Mouse (Mus musculus) common myeloid progenitor, adult 5-6 weeks (primary cell): ENCODE measurements around the gene Pigb. TPM values are rescaled to one million over a fixed set of nuclear protein-coding genes. Genes with fewer than 3 reads are reported as not detected.
"Not testable (repeated sequence)": the region's sequence is repeated elsewhere in the genome, so short reads cannot be mapped to it uniquely, and the experiment has no call there.

Experiments
- ATAC-seq: replicated peaks from 2 replicates; pipeline ENCODE4 v1.8.0; 2016; ENCODE audit warnings: low read depth, mild to moderate bottlenecking, moderate TSS enrichment, inconsistent platforms; ENCODE audit not compliant: poor library complexity, severe bottlenecking
- total RNA-seq: library from RNA; stranded (forward); fragments of 200-1000, 187-1606 nt; gene quantifications from 2 replicates; pipeline ENCODE4 v1.2.3, GENCODE M21; 2017

Pigb gene
- 15.6 and 17.4 TPM in 2 replicates for total RNA-seq

GRCm38 (mm10) chr9:73040080-73040479, at the start of gene Pigb:
TSS of gene Pigb (minus strand) at chr9:73040378.
- ATAC-seq = no peak

GRCm38 (mm10) chr9:73089222-73089920, 49.2 kb upstream of the Pigb start:
- peak; percentile 75 for ATAC-seq

GRCm38 (mm10) chr9:73087581-73087980, 47.4 kb upstream of the Pigb start:
- no peak for ATAC-seq

GRCm38 (mm10) chr9:73087121-73087520, 46.9 kb upstream of the Pigb start:
- peak; percentile 14; the same call in 1 of the 2 replicates for ATAC-seq

DNA sequence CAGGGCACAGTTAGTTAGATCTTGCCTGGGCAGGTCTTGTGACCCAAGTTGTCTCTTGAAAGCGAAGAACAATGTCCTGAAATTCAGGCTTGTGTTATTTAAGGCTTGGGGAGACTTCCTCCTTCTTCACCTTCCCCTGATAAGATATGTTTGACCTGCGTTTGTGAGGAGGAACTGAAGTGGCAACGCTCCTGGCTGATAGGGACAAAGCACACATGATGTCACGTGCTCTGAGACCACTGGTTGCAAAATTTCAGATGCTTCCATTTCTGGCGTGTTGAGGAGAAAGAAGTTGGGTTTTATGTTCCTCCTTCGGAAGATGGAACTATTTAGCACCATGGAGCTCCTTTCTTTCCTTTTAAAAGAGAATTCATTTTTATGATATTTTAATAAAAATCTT, 45.7 kb upstream of the Pigb start:
- peak; percentile 24 for ATAC-seq

DNA sequence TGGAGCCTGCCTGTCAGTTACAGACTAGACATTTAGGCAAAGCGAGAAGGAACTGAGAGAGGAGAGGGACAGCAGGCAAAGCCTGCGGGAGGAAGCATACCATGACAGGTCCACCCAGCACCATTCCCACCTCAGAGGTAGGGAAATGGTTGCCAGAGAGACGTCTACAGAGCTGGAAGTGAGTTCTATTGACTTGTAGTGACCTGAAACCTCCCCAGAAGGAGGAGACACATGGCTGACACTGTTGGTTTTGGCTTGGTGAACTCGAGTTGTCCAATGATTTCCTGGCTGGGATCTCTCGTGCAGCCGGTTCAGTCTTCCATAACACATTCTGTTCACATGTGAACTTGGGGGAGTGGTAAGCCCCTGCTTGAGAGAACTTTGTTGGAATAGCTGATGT, 43.8 kb upstream of the Pigb start:
- no peak for ATAC-seq

DNA sequence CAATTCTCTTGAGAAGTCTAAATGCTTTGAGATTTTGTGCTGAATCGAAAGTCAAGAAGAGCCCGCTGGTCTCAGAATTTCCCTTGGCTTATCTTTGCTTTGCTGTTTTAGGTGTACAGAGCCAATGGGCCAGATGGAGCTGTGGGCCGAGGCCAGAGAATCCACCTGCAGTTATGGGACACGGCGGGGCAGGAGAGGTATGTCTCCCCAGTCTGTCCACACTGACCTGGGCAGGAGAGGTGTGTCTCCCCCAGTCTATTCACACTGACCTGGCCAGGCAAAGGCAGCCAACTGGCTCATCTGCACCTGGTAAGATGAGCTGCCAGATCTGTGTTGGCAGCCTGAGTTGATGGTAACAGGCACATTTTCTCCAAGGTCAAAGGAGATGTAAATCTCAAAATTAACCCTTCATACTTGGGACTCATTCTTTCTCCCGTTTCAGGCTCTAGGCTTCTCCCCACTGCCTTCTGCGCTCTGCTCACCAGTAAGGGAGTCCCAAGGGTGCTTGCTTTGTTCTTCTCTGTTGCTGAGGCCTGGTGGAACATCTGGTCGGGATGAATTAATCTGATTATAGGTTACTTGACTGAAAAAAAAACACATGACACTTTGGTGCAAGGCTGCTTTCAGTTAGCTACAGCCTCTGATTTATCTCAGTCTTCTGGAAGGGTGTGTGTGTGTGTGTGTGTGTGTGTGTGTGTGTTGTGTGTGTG, 42.3 kb upstream of the Pigb start:
- no peak for ATAC-seq

DNA sequence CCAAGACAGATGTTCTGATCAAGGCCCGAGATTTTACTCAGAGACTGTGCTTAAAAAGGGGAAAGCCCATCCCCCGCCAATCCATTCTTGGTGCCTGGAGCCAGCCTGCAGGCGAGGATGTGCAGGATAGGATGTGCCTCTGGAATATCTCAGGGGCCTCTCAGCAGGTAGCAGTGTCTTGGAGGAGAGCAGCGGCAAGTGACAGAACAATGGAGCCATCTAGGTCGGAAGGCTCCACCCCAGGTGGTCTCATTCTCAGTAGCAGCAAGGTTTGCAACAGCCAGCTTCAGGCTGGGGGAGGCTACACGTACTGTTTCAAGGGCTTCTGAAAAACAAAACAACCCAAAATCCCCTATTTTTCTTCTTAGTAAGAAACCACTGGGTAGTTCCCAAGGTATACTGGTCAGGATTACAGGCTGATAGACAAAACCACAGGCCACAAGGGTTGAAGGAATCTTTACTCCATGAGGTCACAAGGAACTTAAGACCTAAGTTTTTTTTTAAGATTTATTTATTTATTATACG, 39.7 kb upstream of the Pigb start:
- ATAC-seq = no peak

GRCm38 (mm10) chr9:73079349-73079748, 39.2 kb upstream of the Pigb start:
- not testable (repeated sequence) for ATAC-seq

DNA sequence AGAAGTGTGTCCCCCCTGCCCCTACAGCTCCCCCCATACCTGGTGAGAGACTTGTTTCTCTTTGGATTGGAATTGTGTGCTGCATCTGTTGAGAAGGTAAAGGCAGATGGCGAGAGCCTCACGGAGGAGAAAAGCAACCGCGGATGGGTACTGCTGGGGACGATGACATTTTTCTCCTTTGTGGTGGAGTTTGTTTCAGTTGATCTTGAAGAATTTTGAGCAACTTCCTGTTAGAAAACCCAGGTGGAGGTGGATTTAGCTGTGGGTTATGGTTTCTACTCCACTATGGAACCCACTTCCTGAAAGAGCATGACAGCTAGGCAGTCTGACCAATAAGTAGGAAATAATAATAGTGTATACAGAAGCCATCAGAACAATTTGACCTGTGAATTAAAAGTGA, 33.0 kb upstream of the Pigb start:
- peak; percentile 19; the same call in 1 of the 2 replicates for ATAC-seq

DNA sequence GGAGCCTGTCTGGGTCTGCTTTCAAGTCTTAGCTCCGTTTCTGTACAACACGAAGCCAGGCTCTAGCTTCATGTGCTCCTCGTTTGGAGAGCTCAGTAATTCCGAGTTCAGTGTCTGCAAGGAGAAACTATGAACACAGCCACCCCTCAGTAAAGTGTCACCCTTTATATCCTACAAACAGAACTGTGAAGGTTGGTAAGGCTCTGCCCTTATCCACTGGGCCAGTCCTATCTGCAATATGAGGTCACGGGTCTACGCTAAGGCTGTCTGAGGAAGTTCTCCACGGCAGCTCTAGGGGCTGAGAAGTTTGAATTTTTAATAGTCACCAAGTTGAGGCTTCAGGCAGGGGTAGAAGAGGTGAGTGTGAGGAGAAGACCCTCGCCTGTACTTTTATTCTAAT, 32.2 kb upstream of the Pigb start:
- ATAC-seq = peak; percentile 43

GRCm38 (mm10) chr9:73070971-73071659, 30.9 kb upstream of the Pigb start:
- ATAC-seq = peak; percentile 45

GRCm38 (mm10) chr9:73068688-73069087, 28.5 kb upstream of the Pigb start:
- peak; percentile 26 for ATAC-seq

GRCm38 (mm10) chr9:73068230-73068679, 28.1 kb upstream of the Pigb start:
- peak; percentile 50 for ATAC-seq

GRCm38 (mm10) chr9:73067086-73067485, 26.9 kb upstream of the Pigb start:
- ATAC-seq = no peak

- no peak for ATAC-seq
Observed at GRCm38 (mm10) chr9:73063621-73064290, 23.6 kb upstream of the Pigb start.

- no peak for ATAC-seq
Observed at GRCm38 (mm10) chr9:73059224-73059623, 19.0 kb upstream of the Pigb start.

- no peak for ATAC-seq
Observed at GRCm38 (mm10) chr9:73055441-73055911, 15.3 kb upstream of the Pigb start.

- no peak for ATAC-seq
Observed at GRCm38 (mm10) chr9:73050606-73051005, 10.4 kb upstream of the Pigb start.

DNA sequence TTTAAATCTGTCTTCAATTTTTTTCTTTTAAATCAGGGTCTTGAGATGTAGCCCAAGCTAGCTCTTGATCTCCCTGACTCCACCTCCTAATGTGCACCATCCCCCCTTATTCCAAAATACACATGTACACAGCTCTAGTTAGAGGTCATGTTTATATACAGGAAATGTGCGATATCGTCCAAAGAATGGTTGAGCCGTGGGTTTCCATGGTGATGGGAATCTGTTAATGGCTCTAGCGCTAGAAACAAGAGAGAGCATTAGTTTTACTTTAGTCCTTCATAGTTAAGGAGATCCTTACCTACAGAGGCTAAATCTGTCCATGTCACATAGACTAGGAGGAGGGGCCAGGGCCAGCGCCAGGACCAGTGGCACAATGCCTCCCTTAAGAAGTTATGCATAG, 9.7 kb upstream of the Pigb start:
- ATAC-seq = no peak
